Mouse (Mus musculus): ENCODE results near the gene Rex1bd. TPM values are rescaled to one million over a fixed set of nuclear protein-coding genes. Genes with fewer than 3 reads are reported as not detected.

The Rex1bd gene
- polyA plus RNA-seq, 1 experiment: 86.2 TPM

GRCm38 (mm10) chr8:70469295-70469916 is 37.1 kb downstream of the Rex1bd start:
- H3K36me3 ChIP-seq (ENCODE audit: control insufficient read depth, insufficient read depth, low read length): no peaks in the 10 kb centered on the region
- 55% methylated on average over 10 of the region's 10 CpGs for WGBS
- TF ChIP-seq CTCF (IDR thresholded peaks at IDR 0.05; ENCODE audit: extremely low read depth, insufficient read depth, insufficient read length, insufficient replicate concordance): no peak
- no peak for TF ChIP-seq POLR2A (IDR thresholded peaks at IDR 0.05; ENCODE audit: low read depth, low read length)
- H3K4me1 ChIP-seq (ENCODE audit: control insufficient read depth, insufficient read depth, insufficient read length): no peaks in the 10 kb centered on the region; the same call in 1 of the 2 replicates
- H3K27me3 ChIP-seq (ENCODE audit: control insufficient read depth, insufficient read depth, low read length): no peaks in the 10 kb centered on the region
- no peak overlapping the region for H3K4me3 ChIP-seq (ENCODE audit: extremely low read depth, insufficient read depth, insufficient read length)
- no peak for DNase-seq (ENCODE audit: low read depth in 1 of 2, low spot score in 2 of 2)
- H3K27ac ChIP-seq (ENCODE audit: insufficient read depth, low read length): no peak overlapping the region

- DNase-seq (ENCODE audit: low read depth in 1 of 2, low spot score in 2 of 2): no peak
- Histone ChIP-seq H3K27me3 (ENCODE audit: control insufficient read depth, insufficient read depth, low read length) (no peaks in the 10 kb centered on the region), H3K36me3 (ENCODE audit: control insufficient read depth, insufficient read depth, low read length) (no peaks in the 10 kb centered on the region), H3K4me3 (ENCODE audit: extremely low read depth, insufficient read depth, insufficient read length) (no peak overlapping the region), H3K27ac (ENCODE audit: insufficient read depth, low read length) (no peak overlapping the region), H3K4me1 (ENCODE audit: control insufficient read depth, insufficient read depth, insufficient read length) (no peaks in the 10 kb centered on the region; the same call in 1 of the 2 replicates)
- TF ChIP-seq CTCF (IDR thresholded peaks at IDR 0.05; ENCODE audit: extremely low read depth, insufficient read depth, insufficient read length, insufficient replicate concordance): no peak
- no peak for TF ChIP-seq POLR2A (IDR thresholded peaks at IDR 0.05; ENCODE audit: low read depth, low read length)
- 92% methylated on average over 4 of the region's 4 CpGs for WGBS
Observed at GRCm38 (mm10) chr8:70468733-70469132, 37.8 kb downstream of the Rex1bd start.

GRCm38 (mm10) chr8:70467907-70468306 is 38.6 kb downstream of the Rex1bd start:
- H3K27ac ChIP-seq (ENCODE audit: insufficient read depth, low read length): no peak overlapping the region
- TF ChIP-seq CTCF (IDR thresholded peaks at IDR 0.05; ENCODE audit: extremely low read depth, insufficient read depth, insufficient read length, insufficient replicate concordance): no peak
- no peak for TF ChIP-seq POLR2A (IDR thresholded peaks at IDR 0.05; ENCODE audit: low read depth, low read length)
- 88% methylated on average over 1 of the region's 1 CpGs for WGBS
- no peak for DNase-seq (ENCODE audit: low read depth in 1 of 2, low spot score in 2 of 2)
- H3K36me3 ChIP-seq (ENCODE audit: control insufficient read depth, insufficient read depth, low read length): no peaks in the 10 kb centered on the region
- H3K4me1 ChIP-seq (ENCODE audit: control insufficient read depth, insufficient read depth, insufficient read length): no peaks in the 10 kb centered on the region; the same call in 1 of the 2 replicates
- H3K27me3 ChIP-seq (ENCODE audit: control insufficient read depth, insufficient read depth, low read length): no peaks in the 10 kb centered on the region
- no peak overlapping the region for H3K4me3 ChIP-seq (ENCODE audit: extremely low read depth, insufficient read depth, insufficient read length)

GRCm38 (mm10) chr8:70467229-70467725 is 39.3 kb downstream of the Rex1bd start:
- H3K36me3 ChIP-seq (ENCODE audit: control insufficient read depth, insufficient read depth, low read length): no peaks in the 10 kb centered on the region
- no peak overlapping the region for H3K4me3 ChIP-seq (ENCODE audit: extremely low read depth, insufficient read depth, insufficient read length)
- H3K4me1 ChIP-seq (ENCODE audit: control insufficient read depth, insufficient read depth, insufficient read length): no peaks in the 10 kb centered on the region; the same call in 1 of the 2 replicates
- DNase-seq (ENCODE audit: low read depth in 1 of 2, low spot score in 2 of 2): no peak
- no peak overlapping the region for H3K27ac ChIP-seq (ENCODE audit: insufficient read depth, low read length)
- TF ChIP-seq CTCF (IDR thresholded peaks at IDR 0.05; ENCODE audit: extremely low read depth, insufficient read depth, insufficient read length, insufficient replicate concordance): no peak
- 96% methylated on average over 5 of the region's 5 CpGs for WGBS
- H3K27me3 ChIP-seq (ENCODE audit: control insufficient read depth, insufficient read depth, low read length): no peaks in the 10 kb centered on the region

GRCm38 (mm10) chr8:70466771-70467170 is 39.8 kb downstream of the Rex1bd start:
- Histone ChIP-seq H3K27ac (ENCODE audit: insufficient read depth, low read length) (no peak overlapping the region), H3K36me3 (ENCODE audit: control insufficient read depth, insufficient read depth, low read length) (no peaks in the 10 kb centered on the region), H3K27me3 (ENCODE audit: control insufficient read depth, insufficient read depth, low read length) (no peaks in the 10 kb centered on the region), H3K4me3 (ENCODE audit: extremely low read depth, insufficient read depth, insufficient read length) (no peak overlapping the region), H3K4me1 (ENCODE audit: control insufficient read depth, insufficient read depth, insufficient read length) (no peaks in the 10 kb centered on the region; the same call in 1 of the 2 replicates)
- TF ChIP-seq POLR2A (IDR thresholded peaks at IDR 0.05; ENCODE audit: low read depth, low read length) (no peak), CTCF (IDR thresholded peaks at IDR 0.05; ENCODE audit: extremely low read depth, insufficient read depth, insufficient read length, insufficient replicate concordance) (no peak)
- no peak for DNase-seq (ENCODE audit: low read depth in 1 of 2, low spot score in 2 of 2)
- 87% methylated on average over 11 of the region's 11 CpGs for WGBS

GRCm38 (mm10) chr8:70466305-70466704 is 40.2 kb downstream of the Rex1bd start:
- H3K4me3 ChIP-seq (ENCODE audit: extremely low read depth, insufficient read depth, insufficient read length): no peak overlapping the region
- no peaks in the 10 kb centered on the region for H3K27me3 ChIP-seq (ENCODE audit: control insufficient read depth, insufficient read depth, low read length)
- no peak for DNase-seq (ENCODE audit: low read depth in 1 of 2, low spot score in 2 of 2)
- no peaks in the 10 kb centered on the region for H3K36me3 ChIP-seq (ENCODE audit: control insufficient read depth, insufficient read depth, low read length)
- 86% methylated on average over 4 of the region's 4 CpGs for WGBS
- no peak overlapping the region for H3K27ac ChIP-seq (ENCODE audit: insufficient read depth, low read length)
- TF ChIP-seq CTCF (IDR thresholded peaks at IDR 0.05; ENCODE audit: extremely low read depth, insufficient read depth, insufficient read length, insufficient replicate concordance): no peak
- no peak for TF ChIP-seq POLR2A (IDR thresholded peaks at IDR 0.05; ENCODE audit: low read depth, low read length)
- no peaks in the 10 kb centered on the region; the same call in 1 of the 2 replicates for H3K4me1 ChIP-seq (ENCODE audit: control insufficient read depth, insufficient read depth, insufficient read length)

- TF ChIP-seq CTCF (IDR thresholded peaks at IDR 0.05; ENCODE audit: extremely low read depth, insufficient read depth, insufficient read length, insufficient replicate concordance): no peak
- TF ChIP-seq POLR2A (IDR thresholded peaks at IDR 0.05; ENCODE audit: low read depth, low read length): no peak
- no peaks in the 10 kb centered on the region for H3K27me3 ChIP-seq (ENCODE audit: control insufficient read depth, insufficient read depth, low read length)
- H3K27ac ChIP-seq (ENCODE audit: insufficient read depth, low read length): no peak overlapping the region
- H3K4me3 ChIP-seq (ENCODE audit: extremely low read depth, insufficient read depth, insufficient read length): no peak overlapping the region
- no peak for DNase-seq (ENCODE audit: low read depth in 1 of 2, low spot score in 2 of 2)
- 92% methylated on average over 4 of the region's 4 CpGs for WGBS
- H3K4me1 ChIP-seq (ENCODE audit: control insufficient read depth, insufficient read depth, insufficient read length): no peaks in the 10 kb centered on the region; the same call in 1 of the 2 replicates
- no peaks in the 10 kb centered on the region for H3K36me3 ChIP-seq (ENCODE audit: control insufficient read depth, insufficient read depth, low read length)
Observed at GRCm38 (mm10) chr8:70465701-70466100, 40.9 kb downstream of the Rex1bd start.
